Mouse (Mus musculus): ENCODE results near the gene Idua. TPM values are rescaled to one million over a fixed set of nuclear protein-coding genes. Genes with fewer than 3 reads are reported as not detected.

The Idua gene
- polyA plus RNA-seq, 1 experiment: 0.06 TPM

DNA sequence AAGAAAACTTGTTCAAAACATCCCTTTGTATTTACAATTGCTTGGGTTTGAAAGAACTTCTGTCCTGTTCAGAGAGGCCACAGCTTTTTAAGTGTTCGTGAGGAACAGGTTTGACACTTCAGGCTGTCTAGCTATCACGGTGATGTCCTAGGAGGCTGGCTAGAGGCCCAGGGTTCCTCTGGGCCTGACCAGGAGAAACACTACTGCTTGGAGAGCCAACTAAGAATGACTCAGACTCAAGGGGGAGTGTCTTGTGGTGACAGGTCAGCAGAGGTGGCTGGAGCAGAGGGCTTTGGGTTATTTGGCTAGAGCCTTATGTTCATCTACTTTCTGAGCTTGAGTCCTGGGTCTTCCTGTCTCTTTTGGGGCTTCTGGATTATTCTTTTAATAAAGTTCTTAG, 63.9 kb downstream of the Idua start:
- Histone ChIP-seq H3K27me3 (ENCODE audit: control insufficient read depth) (peaks cover 12% of the 10 kb centered on the region), H3K4me3 (replicated peaks) (no peak overlapping the region), H3K36me3 (ENCODE audit: control insufficient read depth) (peaks cover 21% of the 10 kb centered on the region), H3K4me1 (ENCODE audit: control insufficient read depth) (no peaks in the 10 kb centered on the region), H3K9me3 (ENCODE audit: control insufficient read depth, low read length) (no peaks in the 10 kb centered on the region)
- no peak for TF ChIP-seq GATA1 (IDR thresholded peaks at IDR 0.05; ENCODE audit: low read length)
- no peak for TF ChIP-seq TAL1 (IDR thresholded peaks at IDR 0.05; ENCODE audit: low read length)

DNA sequence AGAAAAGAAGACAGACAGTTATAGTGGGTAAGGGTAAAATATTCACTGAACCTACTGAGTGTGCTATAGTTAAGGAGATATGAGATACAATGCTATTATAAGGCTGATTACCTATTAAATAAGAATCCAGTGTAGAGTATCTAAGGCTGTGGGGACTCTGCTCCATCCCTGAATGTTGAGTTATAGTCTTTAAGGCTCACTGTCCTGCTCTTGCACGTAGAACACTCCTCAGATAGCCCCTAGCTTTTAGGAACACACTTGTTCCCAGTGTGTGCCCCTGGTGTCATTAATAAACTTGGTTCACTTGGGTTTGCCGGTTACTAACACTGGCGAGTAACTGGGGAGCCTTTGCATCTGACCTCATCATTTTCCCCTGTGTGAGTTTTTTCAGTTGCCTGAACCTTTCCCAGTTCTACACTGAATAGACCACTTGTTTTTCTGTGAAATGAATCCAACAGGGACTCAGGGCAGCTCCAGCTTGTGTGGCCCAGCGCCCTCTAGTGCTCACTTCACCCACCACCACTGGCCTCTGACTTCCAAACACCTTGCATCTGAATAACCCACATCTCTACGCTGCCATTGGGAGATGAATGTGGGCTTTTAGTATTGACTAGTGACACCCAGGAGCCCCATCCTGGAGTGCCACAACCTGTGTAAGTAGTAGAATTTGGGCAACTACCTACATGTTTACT, 66.6 kb downstream of the Idua start:
- peaks cover 8% of the 10 kb centered on the region for H3K27me3 ChIP-seq (ENCODE audit: control insufficient read depth)
- H3K4me3 ChIP-seq (replicated peaks): no peak overlapping the region
- no peaks in the 10 kb centered on the region for H3K4me1 ChIP-seq (ENCODE audit: control insufficient read depth)
- H3K36me3 ChIP-seq (ENCODE audit: control insufficient read depth): peaks cover 45% of the 10 kb centered on the region
- H3K9me3 ChIP-seq (ENCODE audit: control insufficient read depth, low read length): no peaks in the 10 kb centered on the region
- TF ChIP-seq GATA1 (IDR thresholded peaks at IDR 0.05; ENCODE audit: low read length) (no peak), TAL1 (IDR thresholded peaks at IDR 0.05; ENCODE audit: low read length) (no peak)

DNA sequence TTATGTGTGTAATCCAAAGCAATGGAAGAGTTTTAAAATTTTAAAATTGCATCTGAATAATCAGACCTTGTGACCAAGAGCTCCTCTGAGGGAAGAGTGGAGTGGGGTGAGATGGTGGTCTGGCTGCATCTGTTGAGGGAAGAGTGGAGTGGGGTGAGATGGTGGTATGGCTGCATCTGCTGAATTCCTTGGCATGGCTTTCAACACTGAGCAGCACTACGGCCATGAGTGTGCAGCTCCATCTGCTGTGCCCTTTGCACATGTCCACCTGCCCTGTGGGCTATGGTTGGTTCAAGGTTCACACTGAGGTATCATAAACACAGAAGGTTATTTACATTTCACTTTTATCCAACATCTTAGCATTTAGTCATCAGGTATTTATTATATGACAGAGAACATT, 67.3 kb downstream of the Idua start:
- TF ChIP-seq GATA1 (IDR thresholded peaks at IDR 0.05; ENCODE audit: low read length) (no peak), TAL1 (IDR thresholded peaks at IDR 0.05; ENCODE audit: low read length) (no peak)

More for the DNA sequence above, 67.3 kb downstream of the Idua start:
- Histone ChIP-seq H3K4me1 (ENCODE audit: control insufficient read depth) (no peaks in the 10 kb centered on the region), H3K4me3 (replicated peaks) (no peak overlapping the region), H3K27me3 (ENCODE audit: control insufficient read depth) (peaks cover 8% of the 10 kb centered on the region), H3K9me3 (ENCODE audit: control insufficient read depth, low read length) (no peaks in the 10 kb centered on the region), H3K36me3 (ENCODE audit: control insufficient read depth) (peaks cover 46% of the 10 kb centered on the region)

Other genes with a start within 250 kb of the Idua start
- gene Atp5k, start 225.9 kb upstream of the Idua start, polyA plus RNA-seq (2012): 22.6 and 24.2 TPM in 2 replicates
- gene Mfsd7a, start 211.4 kb upstream of the Idua start, polyA plus RNA-seq (2012): not detected in 2 replicates
- gene Pcgf3, start 199.1 kb upstream of the Idua start, polyA plus RNA-seq (2012): 0.36 and 0.60 TPM in 2 replicates
- gene Cplx1, start 110.3 kb upstream of the Idua start, polyA plus RNA-seq (2012): 0.05 TPM in 1 of 2 replicates, not detected in the other
- 5.2 and 6.8 TPM in 2 replicates for gene Gak, start 30.6 kb upstream of the Idua start, polyA plus RNA-seq (2012)
- 0.09 and 0.14 TPM in 2 replicates for gene Tmem175, start 30.6 kb upstream of the Idua start, polyA plus RNA-seq (2012)
- 0.08 and 0.16 TPM in 2 replicates for gene Dgkq, start 9.3 kb downstream of the Idua start, polyA plus RNA-seq (2012)
- 0.47 and 0.59 TPM in 2 replicates for gene Slc26a1, start 15.2 kb downstream of the Idua start, polyA plus RNA-seq (2012)
- gene Fgfrl1, start 32.1 kb downstream of the Idua start, polyA plus RNA-seq (2012): 1.8 and 2.4 TPM in 2 replicates
- gene Rnf212, start 114.7 kb downstream of the Idua start, polyA plus RNA-seq (2012): 0.31 and 1.1 TPM in 2 replicates
- not detected in 2 replicates for gene Tmed11, start 135.0 kb downstream of the Idua start, polyA plus RNA-seq (2012)
- not detected in 2 replicates for gene Vmn2r8, start 148.5 kb downstream of the Idua start, polyA plus RNA-seq (2012)
- gene Vmn2r9, start 192.3 kb downstream of the Idua start, polyA plus RNA-seq (2012): 0.01 TPM in 1 of 2 replicates, not detected in the other